Mouse (Mus musculus) neural tube, postnatal 0 days (tissue): ENCODE measurements around the gene Fxyd4. TPM values are rescaled to one million over a fixed set of nuclear protein-coding genes. Genes with fewer than 3 reads are reported as not detected.

Experiments
- microRNA-seq: library from miRNA; unstranded; fragments of <30 nt; microRNA quantifications from one replicate; pipeline ENCODE4, GENCODE M21; 2016
- polyA plus RNA-seq: library from polyadenylated mRNA; unstranded; fragments of >200 nt; fragmentation: Nextera tagmentation; extraction: Ambion mirVana; gene quantifications from 2 replicates; pipeline ENCODE4 v1.2.1, GENCODE M21; 2015

Fxyd4 gene
- 2.4 and 3.1 TPM in 2 replicates for polyA plus RNA-seq

GRCm38 (mm10) chr6:117937222-117937932, at the start of gene Fxyd4:
Gene Fxyd4 (minus strand): TSS chr6:117937692.

GRCm38 (mm10) chr6:117900126-117901080, 37.1 kb downstream of the Fxyd4 start, which contains the start of gene Hnrnpf:
Gene Hnrnpf (plus strand): TSS chr6:117900324.

Small RNA genes within 50 kb of the gene (microRNA-seq; reads per million reads assigned to microRNA genes)
- gene Gm25535, result not detected

Other genes with a start within 250 kb of the Fxyd4 start
- gene Zfp637, start 96.5 kb downstream of the Fxyd4 start, polyA plus RNA-seq, result 113 and 115 TPM in 2 replicates
- gene Zfp239, start 75.6 kb downstream of the Fxyd4 start, polyA plus RNA-seq, result 17.4 and 18.7 TPM in 2 replicates
- gene Hnrnpf, start 37.4 kb downstream of the Fxyd4 start, polyA plus RNA-seq, result 183 and 194 TPM in 2 replicates
- 9.1 and 10.5 TPM in 2 replicates for gene Rasgef1a, start 73.7 kb upstream of the Fxyd4 start, polyA plus RNA-seq
- gene Csgalnact2, start 201.4 kb upstream of the Fxyd4 start, polyA plus RNA-seq, result 9.1 and 10.7 TPM in 2 replicates